Mouse (Mus musculus): ENCODE measurements at regions not wholly inside any gene's neighbourhood (a gene's known extent, or its start where the extent isn't known, plus 50 kb on each side); places are given as distances from the start of the nearest gene placed in this dataset.
A peak's percentile ranks its signal among the peaks of the same experiment; 100 is the strongest.
"Not testable (repeated sequence)": the region's sequence is repeated elsewhere in the genome, so short reads cannot be mapped to it uniquely, and the experiment has no call there.

DNA sequence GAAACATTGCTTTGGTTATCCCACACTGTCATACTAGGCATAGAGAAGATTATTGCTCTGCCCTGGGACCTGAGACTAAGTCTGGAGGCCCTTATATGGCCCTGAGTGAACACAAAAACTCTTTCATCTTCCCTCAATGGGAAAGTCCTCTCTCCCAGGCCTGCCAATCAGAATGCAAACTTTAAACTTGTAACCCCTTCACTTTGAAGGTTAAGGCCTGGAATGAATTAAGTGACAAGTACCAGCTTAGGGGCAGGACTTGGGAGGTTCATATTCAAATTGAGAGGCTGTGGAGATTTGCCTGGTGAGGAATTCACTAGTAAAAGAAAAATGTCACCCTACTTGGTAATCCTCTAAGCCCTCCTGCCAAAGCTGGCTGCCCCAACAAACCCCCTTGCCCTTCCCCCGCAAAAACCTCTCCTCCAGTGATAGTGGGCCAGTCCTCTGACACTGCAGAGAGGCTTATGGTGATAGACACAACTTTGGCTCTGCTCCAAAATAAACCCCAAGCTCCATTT, 120.4 kb upstream of the Thpo start:
- DNase-seq, result no peak

DNA sequence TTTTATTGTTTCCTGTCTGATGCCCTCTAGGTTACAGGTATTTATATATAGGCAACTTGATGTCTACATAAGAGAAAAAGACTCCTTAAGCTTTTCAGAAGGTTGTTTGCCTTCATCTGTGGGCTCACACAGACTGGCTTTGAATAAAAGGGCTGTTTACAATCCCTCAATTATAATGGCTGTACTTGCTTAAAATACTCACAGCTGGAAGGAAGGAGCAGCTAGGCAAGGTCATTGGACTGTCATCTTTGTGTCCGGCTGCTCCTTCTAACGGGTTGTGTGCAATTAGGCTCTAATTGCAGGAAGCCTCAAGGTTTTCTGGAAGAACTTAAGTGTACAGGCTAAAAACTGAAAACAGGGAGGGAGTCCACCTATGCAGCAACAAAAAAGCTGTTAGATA, 103.8 kb upstream of the Thpo start:
- no peak for DNase-seq

DNA sequence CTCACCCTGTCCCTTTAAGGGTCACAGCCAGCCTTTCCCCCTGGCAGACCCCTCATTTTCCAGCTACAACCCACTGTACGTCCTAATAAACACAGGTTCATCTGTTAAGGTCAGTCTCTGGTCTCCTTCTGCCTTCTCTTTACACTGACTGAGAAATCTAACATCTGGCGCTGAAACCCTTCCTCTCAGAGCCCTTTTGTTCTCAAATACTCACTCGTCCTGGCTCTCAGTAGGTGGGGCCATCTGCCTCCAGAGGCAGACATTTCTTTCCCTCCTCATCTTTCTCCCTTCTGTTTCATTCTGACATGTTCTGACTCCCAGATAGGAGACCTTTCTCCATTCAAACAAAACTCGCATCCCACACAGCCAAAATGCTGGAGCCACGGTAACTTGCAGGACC, 102.6 kb upstream of the Thpo start:
- no peak for DNase-seq

DNA sequence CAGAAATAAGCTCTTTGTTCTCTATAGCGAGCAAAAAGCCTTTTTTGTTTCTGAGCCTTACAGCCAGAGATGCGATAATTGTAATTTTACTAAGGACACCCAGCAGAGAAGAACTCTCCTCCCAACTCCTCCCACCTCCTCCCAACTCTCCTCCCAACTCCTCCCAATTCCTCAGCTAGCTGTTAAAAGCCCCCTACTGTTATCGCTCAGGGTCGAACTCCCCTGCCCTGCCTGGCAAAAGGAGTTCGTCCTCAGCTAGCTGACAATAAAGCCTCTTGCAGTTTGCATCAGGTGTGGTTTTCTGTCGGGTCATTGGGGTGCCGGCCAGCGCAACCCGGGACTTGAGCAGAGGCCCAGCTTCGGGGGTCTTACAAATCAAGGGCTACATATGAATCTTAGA, 99.5 kb upstream of the Thpo start:
- DNase-seq, result not testable (repeated sequence)

DNA sequence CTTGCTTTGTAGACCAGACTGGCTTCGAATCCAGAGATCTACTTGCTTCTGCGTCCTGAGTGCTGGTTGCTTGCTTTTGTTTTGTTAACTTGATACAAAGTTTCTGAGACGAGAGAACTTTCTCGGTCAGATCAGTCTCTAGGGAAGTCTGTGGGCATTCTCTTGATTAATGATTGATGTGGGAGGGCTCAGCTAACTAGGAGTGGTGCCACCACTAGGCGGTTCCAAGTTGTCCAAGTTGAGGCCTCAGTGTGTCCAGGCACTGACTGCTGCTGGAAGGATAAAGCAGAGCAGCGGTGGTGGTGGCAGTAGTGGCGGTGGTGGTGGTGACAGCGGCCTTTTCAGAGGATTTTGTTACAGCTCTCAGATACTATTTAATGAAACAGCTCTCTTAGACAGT, 99.0 kb upstream of the Thpo start:
- no peak for DNase-seq

DNA sequence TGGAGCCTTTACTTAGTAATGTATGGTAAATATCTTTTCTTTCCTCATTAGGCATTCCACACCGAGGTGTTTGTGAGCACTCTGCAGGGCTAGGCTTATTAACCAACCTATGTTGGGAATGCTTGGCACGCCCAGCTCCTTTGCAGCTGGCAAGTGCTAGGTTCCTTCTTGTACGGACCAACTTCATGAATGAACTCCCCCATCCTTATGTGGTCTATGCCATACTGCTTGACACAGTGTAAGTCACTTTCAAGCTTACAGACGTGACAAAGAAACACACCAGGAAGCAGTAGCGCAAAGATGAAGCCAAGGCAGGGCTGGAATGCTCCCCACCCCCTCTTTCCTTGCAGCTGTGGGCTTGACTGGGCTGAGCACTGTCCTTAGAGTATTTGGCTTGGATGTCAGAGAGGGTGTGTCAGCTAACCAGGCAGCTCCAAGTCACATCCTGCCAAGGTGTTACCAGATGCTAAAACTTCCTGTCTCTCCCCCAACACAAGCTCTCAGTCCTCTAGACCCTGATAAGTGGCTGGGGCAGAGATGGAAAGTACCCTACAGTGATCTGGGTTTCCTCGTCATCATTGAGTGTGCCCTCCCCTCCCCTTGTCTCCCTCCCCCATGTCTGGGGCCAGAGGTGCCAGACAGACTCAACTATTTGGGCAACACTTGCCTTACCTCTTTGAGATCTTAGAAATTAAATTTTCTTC, 95.6 kb upstream of the Thpo start:
- DNase-seq, result no peak

DNA sequence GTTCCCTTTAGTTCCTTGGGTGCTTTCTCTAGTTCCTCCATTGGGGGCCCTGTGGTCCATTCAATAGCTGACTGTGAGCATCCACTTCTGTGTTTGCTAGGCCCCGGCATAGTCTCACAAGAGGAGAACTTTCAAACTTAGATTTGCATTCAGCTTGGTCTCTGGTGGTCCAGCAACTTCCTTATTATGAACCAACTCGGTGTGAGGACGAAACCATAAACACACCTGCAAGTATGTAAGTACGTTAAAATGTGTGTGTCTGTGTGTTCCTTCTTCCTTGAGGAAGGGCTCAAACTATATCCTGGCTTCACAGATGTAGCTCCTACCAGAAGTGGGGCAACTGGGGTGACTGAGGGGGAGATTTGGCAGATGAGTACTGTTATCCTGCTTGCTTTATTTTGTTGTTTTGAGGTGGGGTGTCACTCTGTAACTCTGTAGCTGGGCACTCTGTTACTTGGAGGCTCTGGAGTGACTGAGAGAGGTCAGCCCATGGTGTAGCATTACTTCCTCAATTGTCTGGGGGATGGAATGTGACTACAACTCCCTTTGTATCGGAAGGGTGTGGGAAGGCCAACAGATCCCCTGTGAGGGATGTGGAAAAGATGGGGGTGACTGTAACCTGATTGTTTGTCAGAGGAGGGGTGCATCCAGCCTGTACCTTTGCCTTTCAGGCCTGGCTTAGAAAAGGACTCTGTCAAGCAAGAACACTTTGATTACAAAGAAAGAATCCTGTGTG, 94.9 kb upstream of the Thpo start:
- DNase-seq, result no peak

DNA sequence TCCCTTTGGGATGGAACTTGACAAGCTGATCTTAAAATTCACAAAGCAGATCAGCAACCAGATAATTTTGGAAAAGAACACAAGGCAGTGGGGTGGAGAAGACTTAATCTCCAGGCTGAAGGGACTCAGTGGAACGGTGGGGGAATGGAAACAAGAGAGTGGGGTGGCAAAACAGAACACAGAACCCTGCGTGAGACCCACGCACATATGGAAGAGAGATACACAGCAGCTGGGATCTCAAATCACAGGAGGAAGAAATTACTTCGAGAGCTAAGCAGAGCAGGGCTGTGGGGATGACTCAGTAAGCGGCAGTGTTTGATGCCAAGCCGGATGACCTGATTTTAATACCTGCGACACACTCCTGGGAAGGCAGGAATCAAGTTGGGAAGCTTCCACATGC, 89.9 kb upstream of the Thpo start:
- peak; percentile 54 to 66 for DNase-seq

DNA sequence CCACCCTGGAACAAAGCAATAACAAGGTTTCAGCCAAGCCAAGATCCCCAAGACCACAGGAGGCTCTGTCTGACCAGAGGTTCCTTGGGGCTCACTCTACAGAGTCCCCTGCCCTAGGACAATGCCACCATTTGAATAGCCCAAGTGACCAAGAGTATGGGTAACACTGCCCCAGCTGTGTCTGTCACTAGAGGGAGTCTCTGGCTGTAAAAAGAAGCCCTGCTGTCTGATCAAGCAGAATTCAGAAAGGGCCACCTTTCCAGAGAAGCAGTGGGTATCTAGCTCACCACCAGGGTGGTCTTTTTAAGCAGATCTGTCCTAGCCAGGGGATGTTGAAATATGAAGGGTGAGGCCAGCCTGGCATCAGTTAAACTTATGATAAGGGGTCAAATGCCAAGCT, 86.6 kb upstream of the Thpo start:
- DNase-seq, result no peak

DNA sequence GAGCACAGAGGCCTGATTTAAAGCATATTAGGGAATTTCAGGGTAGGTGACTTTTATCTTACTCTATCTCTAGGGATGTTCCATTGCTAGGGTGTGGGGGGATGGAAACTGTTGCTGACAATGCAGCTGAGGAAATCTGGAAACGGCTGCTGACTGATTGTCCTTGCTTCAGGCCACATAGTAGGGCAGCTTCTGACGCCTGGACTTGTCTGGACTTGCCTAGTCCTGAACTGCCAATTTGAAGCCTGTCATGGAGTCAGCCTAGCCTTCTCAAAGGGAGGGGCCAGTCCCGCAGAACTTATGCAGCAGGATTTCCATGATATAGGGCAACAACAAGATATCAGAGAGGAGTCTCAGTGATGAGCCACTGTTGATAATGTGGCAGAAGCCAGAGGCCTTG, 85.3 kb upstream of the Thpo start:
- no peak for DNase-seq

DNA sequence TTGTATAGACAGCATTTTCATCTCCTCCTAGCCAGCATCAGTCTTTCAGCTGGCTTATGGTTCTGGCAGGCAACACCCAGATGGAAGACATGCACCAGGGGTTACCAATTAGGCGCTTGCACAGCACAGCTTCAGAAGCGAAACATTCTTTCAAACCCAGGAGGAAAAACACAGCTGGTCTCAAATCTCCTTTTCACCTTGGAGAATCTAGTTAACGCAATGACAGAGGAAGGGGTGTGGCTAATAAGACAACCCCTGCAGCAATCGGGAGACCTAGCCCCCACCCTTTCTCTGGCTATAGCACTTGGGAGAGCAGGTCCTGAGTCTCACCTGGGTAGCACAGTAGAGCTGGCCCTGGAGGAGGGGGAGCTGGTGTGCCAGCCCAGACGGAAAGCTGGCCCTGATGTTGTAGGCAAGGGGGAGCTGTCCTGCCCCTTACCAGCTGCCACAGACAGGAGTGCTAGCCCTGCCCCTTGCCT, 84.4 kb upstream of the Thpo start:
- DNase-seq, result no peak

DNA sequence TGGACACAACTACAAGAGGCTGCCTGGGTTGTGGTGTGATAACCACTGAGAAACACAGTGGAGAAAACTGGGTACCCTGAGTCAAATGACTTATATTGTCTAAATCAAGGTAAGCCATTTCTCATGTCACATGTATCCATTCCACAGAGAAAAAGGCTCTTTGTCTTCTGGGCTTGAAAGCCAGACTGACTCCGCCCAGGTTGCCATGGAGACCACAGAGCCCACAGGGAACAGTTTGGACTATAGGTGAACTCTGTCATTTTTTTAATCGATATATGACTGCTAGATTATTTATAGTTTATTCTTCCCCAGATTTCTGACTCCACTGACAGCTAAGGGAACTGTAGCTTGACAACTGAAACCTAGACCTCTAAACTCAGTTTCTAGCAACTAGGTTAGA, 80.7 kb upstream of the Thpo start:
- DNase-seq, result no peak

DNA sequence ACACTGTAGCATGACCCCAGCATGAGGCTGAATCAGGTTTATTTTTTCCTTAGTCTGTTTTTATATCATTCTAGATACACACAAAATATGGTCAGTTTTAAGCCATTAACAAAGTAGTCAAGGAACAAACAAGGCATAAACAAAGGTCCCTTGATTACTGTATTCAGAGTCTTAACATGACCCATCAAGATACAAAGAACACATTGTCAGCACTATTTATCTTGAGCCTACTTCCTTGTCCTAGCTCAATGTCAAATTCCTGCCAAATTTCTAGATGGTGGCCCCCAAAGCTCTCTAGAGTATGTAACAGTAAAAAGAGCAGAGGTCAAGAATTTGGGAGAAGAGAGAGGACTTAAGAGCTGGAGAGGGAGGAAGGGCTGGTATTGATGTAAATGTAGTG, 79.9 kb upstream of the Thpo start:
- DNase-seq, result no peak

DNA sequence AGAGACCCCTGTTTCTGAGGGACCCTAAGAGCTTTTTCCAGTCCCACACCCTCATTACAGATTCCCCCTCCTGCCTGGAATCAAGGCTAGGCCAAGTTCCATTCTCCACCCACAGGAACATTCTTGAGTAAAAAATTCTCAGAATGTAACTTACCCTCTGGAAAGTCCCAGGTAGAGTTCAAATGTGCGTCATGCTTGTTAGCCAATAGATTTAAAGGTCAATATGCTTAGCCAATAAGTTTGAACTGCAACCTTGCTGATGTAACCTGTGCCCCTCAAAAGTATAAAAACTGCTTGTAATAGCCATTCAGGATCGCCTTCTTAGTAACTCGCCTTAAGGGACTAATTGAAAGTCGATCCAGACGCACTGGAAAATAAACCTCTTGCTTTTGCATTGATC, 77.7 kb upstream of the Thpo start:
- not testable (repeated sequence) for DNase-seq

DNA sequence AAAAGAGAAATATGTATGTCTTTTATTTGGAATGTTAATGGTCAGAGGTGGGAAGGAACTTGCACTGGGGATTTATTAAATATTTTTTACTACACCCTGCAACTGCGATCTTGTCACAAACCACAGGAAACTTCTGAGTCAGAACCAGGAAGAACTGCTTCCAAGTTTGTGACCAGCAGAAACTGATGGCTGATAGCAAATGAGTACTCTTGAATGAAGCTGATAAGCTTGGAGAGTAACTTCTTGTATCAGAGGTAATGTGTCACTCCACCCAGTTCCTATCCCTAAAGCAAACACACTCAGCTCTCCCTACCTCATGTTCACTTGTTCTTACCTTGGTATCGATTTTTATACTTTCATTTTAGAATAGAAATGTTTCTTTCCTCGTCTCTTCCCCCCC, 76.0 kb upstream of the Thpo start:
- no peak for DNase-seq

DNA sequence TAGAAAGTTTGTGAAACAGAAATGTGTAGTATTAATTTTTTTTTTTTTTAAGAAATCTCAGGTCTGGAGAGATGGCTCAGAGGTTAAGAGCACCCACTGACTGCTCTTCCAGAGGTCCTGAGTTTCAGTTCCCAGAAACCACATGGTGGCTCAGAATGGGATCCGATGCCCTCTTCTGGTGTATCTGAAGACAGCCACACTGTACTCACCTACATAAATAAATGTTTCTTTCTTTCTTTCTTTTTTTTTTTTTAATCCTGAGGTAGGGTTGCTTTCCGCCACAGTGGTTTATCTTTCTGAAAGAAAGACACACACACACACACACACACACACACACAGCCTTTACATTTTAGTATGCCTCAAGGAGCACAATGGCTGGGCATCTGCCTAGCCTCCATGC, 74.0 kb upstream of the Thpo start:
- DNase-seq, result no peak

DNA sequence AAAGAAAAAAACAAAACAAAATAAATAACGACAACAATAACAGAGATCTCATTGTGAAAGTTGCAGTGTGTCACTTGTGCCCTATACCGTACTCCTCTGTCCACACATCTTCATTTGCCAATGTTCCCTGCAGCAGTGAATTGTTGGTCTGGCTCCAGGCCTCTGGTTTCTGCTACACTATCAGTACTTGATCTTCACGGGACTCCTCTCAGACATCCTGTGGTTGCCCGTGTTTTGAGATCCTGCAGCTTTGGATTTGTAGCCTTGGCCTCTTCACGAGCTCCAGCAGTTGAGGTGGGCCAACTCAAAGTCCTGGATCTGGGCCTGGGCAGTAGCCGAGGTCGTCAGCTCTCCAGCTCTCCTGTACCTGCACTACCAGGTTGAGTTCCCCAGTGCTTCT, 72.4 kb upstream of the Thpo start:
- DNase-seq, result no peak

DNA sequence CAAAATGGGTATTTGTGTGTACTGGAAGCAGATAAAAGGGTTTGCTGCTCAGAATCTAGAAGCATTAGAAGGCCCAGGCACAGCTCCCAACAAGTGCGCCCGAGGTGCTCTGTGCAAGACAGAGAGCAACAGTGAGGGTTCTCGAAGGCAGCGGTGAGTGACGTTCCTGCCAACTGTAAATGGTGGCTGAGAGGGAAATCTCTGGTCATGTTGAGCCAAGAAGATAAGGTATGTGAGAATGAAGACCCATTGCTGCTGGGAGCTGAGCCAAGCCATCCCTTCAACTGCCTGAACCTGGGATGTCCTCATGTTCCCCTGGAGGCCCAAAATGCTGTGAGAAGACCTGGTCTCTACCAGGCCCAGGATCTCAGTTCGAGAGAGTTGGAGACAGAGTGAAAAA, 71.5 kb upstream of the Thpo start:
- no peak for DNase-seq

DNA sequence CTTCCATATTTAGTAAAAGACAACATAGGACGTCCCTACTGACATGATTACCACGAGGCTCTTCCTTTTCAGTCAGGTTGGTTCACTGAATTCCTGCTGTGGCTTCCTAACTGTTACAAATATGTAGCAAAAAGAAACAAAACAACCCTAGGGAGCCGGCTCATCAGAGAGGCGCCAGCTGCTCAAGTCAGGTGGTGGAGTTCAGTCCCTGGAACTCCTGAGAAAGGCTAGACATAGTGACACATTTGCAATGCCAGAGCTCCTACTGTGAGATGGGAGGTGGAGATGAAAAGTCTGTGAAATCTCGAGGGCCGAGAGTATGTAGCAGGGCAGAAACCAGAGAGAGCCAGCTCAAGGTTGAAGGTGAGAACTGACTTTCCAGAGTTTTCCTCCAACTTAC, 70.8 kb upstream of the Thpo start:
- peak; percentile 42 to 45 for DNase-seq

DNA sequence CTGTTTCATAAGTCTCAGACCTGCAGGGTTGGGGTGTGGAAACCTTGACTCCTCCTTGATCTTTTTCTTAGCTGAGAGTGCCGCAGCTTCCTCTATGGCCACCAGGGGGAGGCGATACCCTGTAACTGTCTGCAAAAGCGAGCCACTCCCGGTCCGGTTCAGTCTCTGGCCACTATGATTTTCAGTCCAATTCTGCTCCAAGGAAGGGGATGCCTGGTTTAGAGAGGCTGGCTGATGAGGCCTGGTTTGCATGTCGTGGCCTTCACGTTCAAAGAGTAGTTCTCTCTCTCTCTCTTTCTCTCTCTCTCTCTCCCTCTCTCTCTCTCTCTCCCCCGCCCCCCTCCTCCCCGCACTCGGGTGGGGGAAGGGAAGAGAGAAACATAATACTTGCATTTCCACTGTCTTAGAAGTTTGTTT, 70.3 kb upstream of the Thpo start:
- peak; percentile 86 to 89 for DNase-seq

DNA sequence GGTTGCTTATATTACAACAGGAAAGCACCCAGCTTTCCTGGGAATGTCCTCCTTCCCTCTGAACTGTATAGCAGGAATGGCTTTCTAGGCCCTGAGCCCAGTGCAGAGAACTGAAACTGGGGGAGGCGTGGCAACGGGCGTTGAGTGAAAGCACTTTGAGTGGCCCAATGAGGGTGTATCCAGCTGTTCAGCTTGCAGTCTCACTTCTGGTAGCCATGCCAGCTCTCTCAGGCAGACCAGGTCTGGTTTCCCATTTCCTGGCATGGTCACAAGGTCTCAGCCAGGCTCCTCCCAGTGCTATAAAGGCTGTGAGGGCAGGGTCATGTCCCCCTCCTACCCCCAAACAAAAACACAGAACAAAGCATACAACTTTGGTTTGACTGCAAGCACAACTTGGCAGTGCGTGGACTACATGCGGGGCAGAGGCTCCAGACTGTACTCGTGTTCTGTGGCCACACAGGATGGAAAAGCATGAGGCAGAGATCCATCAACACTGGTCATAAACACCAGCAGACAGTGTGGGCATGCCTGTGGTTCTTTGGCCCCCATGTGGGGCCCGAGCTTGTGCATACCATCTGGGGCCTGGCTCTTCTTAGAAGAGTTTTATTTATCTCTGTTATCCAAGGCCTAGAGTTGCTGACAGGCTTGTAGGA, 69.1 kb upstream of the Thpo start:
- no peak for DNase-seq

DNA sequence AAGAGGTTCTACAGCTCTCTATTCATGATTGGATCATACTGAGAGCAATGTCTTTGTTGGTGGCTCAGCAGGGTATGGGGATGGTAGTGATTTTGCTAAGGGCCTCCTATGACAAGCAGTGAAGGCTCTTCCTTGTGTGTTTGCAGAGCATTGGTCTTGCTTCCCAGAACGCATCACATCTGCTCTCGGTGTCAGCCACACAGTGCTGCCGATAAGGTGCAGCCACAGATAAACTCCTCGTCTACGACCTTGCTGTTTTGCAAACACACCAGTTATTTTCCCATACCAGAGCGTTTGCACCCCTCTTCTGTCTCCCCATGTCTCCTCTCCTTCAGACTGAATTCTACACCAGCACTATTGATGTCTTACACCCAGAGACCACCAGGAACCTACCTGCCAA, 68.4 kb upstream of the Thpo start:
- DNase-seq, result no peak

DNA sequence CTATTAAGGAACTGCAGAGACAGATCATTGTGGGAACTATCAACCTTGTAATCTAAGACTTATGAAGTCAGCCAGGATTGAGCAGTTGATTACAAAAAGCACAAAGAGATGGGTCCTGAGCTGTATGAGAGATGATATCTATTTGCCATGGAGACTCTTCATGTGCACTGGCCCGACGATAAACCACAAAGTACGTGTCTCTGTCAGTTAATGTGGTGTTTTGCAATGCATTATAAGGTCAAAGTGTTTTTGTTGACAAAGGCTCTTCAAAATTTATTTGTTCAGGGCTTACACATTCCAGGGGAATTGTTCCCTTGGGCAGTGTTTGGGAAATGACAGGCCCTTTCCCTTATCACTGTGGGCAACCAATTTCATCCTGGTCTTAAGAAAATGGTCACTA, 65.7 kb upstream of the Thpo start:
- no peak for DNase-seq

DNA sequence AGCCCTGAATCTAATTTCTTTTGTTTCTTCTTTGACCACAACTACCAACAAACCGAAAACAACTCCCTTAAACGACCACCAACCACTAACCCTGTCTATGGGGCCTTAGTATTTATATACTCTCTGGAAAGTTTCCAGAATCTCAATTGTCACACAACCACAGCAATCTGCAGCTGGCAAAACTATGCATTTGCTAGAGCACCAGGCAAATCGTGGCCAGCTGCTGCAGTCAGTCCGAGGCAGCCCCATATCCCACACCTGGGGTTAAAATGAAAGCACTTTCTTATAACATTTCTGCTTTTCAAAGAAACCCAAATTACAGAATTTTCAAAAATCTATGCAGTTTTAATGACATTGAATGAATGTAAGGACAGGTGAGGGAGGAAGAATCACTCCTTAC, 63.8 kb upstream of the Thpo start:
- DNase-seq, result no peak
